Mouse (Mus musculus) forebrain, embryonic 16.5 days (tissue): ENCODE measurements around the gene Wdr38. TPM values are rescaled to one million over a fixed set of nuclear protein-coding genes. Genes with fewer than 3 reads are reported as not detected.
A peak's percentile ranks its signal among the peaks of the same experiment; 100 is the strongest.

Source experiments
- ATAC-seq: fragments of 200-750 bp; cut with Nextera tagmentation; 2 replicates; pipeline ENCODE4 v1.8.0; 2017; ENCODE audit warnings: mild to moderate bottlenecking, moderate library complexity
- H3K27ac ChIP-seq: fragments of 300-500 bp; sonication (generic); 2 replicates; pipeline ENCODE4 v1.5.1; 2014; ENCODE audit warnings: low read length, control low read depth
- H3K27me3 ChIP-seq: fragments of 300-500 bp; sonication (generic); replicated peaks from 2 replicates; pipeline ENCODE4 v1.6.1; 2014; ENCODE audit warnings: low read length; ENCODE audit not compliant: control insufficient read depth, insufficient read depth
- H3K36me3 ChIP-seq: fragments of 300-500 bp; sonication (generic); 2 replicates; pipeline ENCODE4 v1.6.1; 2014; ENCODE audit not compliant: control insufficient read depth, insufficient read depth
- H3K4me1 ChIP-seq: fragments of 300-500 bp; sonication (generic); replicated peaks from 2 replicates; pipeline ENCODE4 v1.6.1; 2014; ENCODE audit warnings: low read length; ENCODE audit not compliant: control insufficient read depth, insufficient read depth
- H3K4me2 ChIP-seq: fragments of 300-500 bp; sonication (generic); 2 replicates; pipeline ENCODE4 v1.6.1; 2014; ENCODE audit warnings: mild to moderate bottlenecking, low read length, control low read depth
- H3K4me3 ChIP-seq: fragments of 300-500 bp; sonication (generic); replicated peaks from 2 replicates; pipeline ENCODE4 v1.5.1; 2014; ENCODE audit warnings: mild to moderate bottlenecking, low read length, control low read depth
- H3K9ac ChIP-seq: fragments of 300-500 bp; sonication (generic); replicated peaks from 2 replicates; pipeline ENCODE4 v1.6.1; 2014; ENCODE audit warnings: low read depth, low read length, control low read depth
- H3K9me3 ChIP-seq: fragments of 300-500 bp; sonication (generic); 2 replicates; pipeline ENCODE4 v1.6.1; 2016; ENCODE audit warnings: low read length; ENCODE audit not compliant: control insufficient read depth
- WGBS: fragments of 180-500 bp; shearing (Covaris S2); extraction: QIAGEN DNeasy Blood & Tissue Kit; methylation state at CpG from one replicate; pipeline ENCODE4 v1.1.7; 2014; 5-methylcytosine and 5-hydroxymethylcytosine counted together
- polyA plus RNA-seq: library from polyadenylated mRNA; unstranded; fragments of >200 nt; fragmentation: Nextera tagmentation; extraction: Ambion mirVana; gene quantifications from 2 replicates; pipeline ENCODE4 v1.2.1, GENCODE M21; 2015

The Wdr38 gene
- polyA plus RNA-seq, 1 experiment from 2014 or later: 2.3 TPM

DNA sequence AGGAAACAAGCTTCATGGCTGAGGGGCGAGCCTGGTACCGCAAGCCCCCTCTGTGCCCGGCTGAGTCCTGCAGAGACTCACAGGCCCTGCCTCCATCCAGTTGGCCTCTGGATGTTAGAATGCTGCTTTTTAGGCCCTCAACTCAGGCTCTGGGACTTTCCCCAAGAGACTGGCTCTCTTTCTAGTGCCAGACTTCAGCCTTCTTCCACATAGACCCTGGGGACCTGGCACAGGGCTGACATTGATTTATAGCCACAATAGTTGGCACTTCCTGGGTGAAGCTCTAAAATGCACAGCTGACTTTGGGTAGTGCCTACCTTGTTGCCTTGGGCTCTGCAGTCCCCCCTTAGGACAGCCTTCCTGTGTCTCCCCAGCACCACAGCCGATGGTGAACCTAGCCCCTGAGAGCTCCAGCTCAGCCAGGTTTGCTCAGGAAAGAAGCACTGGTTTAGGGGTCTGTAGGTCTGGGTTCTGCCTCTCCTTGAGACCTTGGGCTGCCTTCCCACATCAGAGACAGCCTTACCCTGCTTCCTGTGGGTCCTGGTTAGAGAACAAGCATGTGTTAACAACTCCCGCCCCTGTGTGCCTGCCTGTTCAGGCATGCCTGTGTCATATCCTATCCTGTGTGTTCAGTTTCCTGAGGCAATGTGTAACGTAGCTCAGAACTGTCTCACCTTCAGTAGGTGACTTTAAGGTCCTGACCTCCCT is 9.3 kb upstream of the Wdr38 start:
- Histone ChIP-seq H3K27ac (no peak overlapping the region), H3K27me3 (no peaks in the 10 kb centered on the region), H3K4me2 (no peak overlapping the region), H3K36me3 (no peaks in the 10 kb centered on the region), H3K4me1 (no peaks in the 10 kb centered on the region), H3K9me3 (no peaks in the 10 kb centered on the region), H3K4me3 (no peak overlapping the region), H3K9ac (no peak overlapping the region)
- no peak for ATAC-seq
- 88% methylated on average over 6 of the region's 6 CpGs for WGBS

DNA sequence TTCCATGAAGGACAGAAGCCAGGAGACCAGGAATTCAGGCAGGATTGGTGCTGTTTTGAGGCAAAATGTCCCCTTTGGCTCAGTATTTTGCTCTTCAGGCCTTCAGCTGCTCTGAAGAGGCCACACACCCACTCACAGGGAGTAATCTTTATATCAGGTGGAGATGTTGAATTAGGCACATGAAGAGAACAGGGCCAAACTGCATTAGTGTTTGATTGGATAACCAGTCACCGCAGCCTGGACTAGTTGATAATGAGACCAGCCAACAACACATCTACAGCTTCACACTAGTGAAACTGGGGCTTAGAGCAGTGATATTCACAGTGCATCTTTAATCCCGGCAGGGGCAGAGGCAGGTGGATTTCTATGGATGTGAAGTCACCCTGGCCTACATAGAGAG is 8.3 kb upstream of the Wdr38 start:
- no peaks in the 10 kb centered on the region for H3K27me3 ChIP-seq
- H3K27ac ChIP-seq: no peak overlapping the region
- H3K9me3 ChIP-seq: no peaks in the 10 kb centered on the region
- no peak overlapping the region for H3K4me3 ChIP-seq
- H3K9ac ChIP-seq: no peak overlapping the region
- WGBS: 88% methylated on average over 2 of the region's 2 CpGs
- no peak for ATAC-seq
- no peak overlapping the region for H3K4me2 ChIP-seq
- no peaks in the 10 kb centered on the region for H3K36me3 ChIP-seq
- H3K4me1 ChIP-seq: no peaks in the 10 kb centered on the region

DNA sequence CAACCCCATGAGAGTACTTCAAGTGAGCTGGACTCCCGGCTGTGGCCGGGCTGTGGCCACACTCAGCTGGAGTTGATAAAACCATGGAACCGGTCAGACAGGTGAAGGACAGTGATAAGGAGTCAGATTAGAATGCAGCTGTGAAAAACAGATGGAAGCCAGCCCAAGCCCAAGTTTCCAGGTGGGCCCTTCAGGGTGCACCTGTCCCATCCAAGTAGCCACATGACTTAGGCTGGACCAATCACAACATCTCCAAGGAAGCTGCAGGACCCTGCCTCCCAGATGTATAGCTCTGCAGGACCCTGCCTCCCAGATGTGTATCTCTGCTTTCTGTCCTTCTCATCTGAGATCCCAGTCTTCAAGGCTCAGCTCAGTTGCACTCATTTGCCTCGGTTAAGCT is 5.3 kb upstream of the Wdr38 start:
- H3K9ac ChIP-seq: no peak overlapping the region
- no peaks in the 10 kb centered on the region for H3K9me3 ChIP-seq
- H3K27me3 ChIP-seq: no peaks in the 10 kb centered on the region
- no peak overlapping the region for H3K4me2 ChIP-seq
- WGBS: 85% methylated on average over 4 of the region's 4 CpGs
- H3K4me1 ChIP-seq: no peaks in the 10 kb centered on the region
- no peak for ATAC-seq
- H3K36me3 ChIP-seq: no peaks in the 10 kb centered on the region
- H3K27ac ChIP-seq: no peak overlapping the region
- no peak overlapping the region for H3K4me3 ChIP-seq

DNA sequence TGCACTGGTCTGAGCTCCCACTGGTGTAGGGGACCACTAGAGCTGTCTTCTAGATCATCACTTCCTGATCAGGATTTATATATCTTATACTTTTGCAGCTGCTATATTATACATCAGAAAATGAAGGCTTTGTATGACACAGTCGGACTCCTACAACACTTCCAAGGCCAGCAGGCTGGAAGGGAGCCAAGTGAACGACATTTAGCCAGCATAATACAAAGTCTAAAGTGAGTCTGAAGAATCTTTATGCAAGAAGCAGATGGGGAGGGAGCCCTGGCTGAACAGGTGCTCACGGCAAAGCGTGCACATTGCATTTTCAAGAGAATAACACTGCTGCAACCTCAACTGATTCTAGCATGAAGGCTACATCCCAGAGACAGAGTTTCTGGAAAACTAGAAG is 4.8 kb upstream of the Wdr38 start:
- no peaks in the 10 kb centered on the region for H3K27me3 ChIP-seq
- H3K4me2 ChIP-seq: no peak overlapping the region
- H3K9ac ChIP-seq: no peak overlapping the region
- no peaks in the 10 kb centered on the region for H3K9me3 ChIP-seq
- H3K27ac ChIP-seq: no peak overlapping the region
- ATAC-seq: no peak
- 38% methylated on average over 4 of the region's 4 CpGs for WGBS
- H3K4me1 ChIP-seq: no peaks in the 10 kb centered on the region; the same call in 1 of the 2 replicates
- H3K4me3 ChIP-seq: no peak overlapping the region
- H3K36me3 ChIP-seq: no peaks in the 10 kb centered on the region

DNA sequence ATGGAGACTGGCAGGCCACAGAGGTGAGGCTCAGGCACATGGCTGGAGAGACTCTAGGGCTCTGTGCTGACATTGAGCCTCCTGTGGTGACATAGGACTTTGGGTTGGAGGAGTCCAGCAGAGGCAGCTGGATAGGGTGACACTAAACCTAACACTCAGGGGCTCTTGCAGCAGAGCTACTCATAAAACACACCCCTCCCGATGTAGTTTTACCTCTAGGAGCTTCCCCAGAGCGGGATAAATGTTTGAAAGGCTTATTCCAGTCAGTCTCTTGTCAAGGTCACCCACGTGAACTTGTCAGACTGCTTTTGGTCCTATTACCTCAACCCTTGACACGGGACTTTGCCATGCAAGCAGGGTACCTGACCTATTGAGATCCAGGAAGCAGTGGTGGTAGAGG is 2.1 kb downstream of the Wdr38 start:
- WGBS: 54% methylated on average over 4 of the region's 4 CpGs
- no peak overlapping the region for H3K4me2 ChIP-seq
- H3K4me1 ChIP-seq: peaks cover 25% of the 10 kb centered on the region
- H3K27me3 ChIP-seq: no peaks in the 10 kb centered on the region
- no peak overlapping the region for H3K9ac ChIP-seq
- no peaks in the 10 kb centered on the region for H3K9me3 ChIP-seq
- H3K36me3 ChIP-seq: peaks cover 18% of the 10 kb centered on the region
- no peak for ATAC-seq
- H3K4me3 ChIP-seq: no peak overlapping the region
- H3K27ac ChIP-seq: no peak overlapping the region

DNA sequence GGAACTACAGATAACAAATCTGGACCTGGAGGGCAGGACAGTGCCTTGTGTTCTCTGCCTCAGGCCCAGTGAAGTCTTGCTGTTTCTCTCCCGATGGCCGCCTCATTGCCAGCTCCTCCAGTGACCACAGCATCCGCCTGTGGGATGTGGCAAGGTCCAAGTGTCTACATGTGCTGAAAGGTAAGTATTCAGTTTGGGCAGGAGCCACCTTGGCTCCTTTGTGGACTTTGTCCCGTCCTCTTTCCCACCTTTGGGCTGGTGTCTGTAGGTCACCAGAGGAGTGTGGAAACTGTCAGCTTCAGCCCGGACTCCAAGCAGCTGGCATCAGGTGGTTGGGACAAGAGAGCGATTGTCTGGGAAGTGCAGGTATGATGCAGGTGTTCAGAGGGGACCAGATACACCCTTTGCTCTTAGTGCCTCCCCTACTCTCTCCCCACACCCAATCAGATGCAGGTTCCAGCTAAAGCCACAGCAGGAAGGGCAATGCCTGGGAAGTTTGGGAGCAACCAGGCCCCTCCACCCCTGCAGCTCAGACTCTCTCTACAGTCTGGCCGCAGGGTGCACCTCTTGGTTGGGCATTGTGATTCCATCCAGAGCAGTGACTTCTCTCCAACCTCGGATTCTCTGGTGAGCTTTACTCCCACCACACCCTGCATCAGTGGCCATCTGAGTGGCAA is 2.8 kb downstream of the Wdr38 start:
- Histone ChIP-seq H3K27me3 (no peaks in the 10 kb centered on the region), H3K9ac (no peak overlapping the region), H3K36me3 (peaks cover 18% of the 10 kb centered on the region), H3K4me1 (peaks cover 25% of the 10 kb centered on the region), H3K9me3 (no peaks in the 10 kb centered on the region), H3K4me3 (no peak overlapping the region), H3K27ac (no peak overlapping the region), H3K4me2 (no peak overlapping the region)
- WGBS: 69% methylated on average over 8 of the region's 8 CpGs
- no peak for ATAC-seq

DNA sequence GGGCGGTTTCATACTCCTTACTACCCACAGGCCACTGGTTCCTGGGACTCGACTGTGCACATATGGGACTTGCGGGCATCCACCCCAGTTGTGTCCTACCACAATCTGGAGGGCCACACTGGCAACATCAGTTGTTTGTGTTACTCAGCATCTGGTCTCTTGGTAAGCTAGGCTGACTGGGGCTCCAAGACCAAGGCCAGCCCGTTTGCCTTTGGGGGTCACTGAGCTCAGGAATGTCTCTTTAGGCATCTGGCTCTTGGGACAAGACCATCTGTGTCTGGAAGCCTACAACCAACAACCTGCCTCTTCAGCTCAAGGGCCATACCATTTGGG is 3.3 kb downstream of the Wdr38 start:
- peaks cover 25% of the 10 kb centered on the region for H3K4me1 ChIP-seq
- H3K36me3 ChIP-seq: peaks cover 18% of the 10 kb centered on the region
- no peaks in the 10 kb centered on the region for H3K9me3 ChIP-seq
- H3K27ac ChIP-seq: no peak overlapping the region
- H3K27me3 ChIP-seq: no peaks in the 10 kb centered on the region
- H3K9ac ChIP-seq: no peak overlapping the region
- ATAC-seq: no peak
- H3K4me2 ChIP-seq: no peak overlapping the region
- H3K4me3 ChIP-seq: no peak overlapping the region
- 84% methylated on average over 4 of the region's 4 CpGs for WGBS

DNA sequence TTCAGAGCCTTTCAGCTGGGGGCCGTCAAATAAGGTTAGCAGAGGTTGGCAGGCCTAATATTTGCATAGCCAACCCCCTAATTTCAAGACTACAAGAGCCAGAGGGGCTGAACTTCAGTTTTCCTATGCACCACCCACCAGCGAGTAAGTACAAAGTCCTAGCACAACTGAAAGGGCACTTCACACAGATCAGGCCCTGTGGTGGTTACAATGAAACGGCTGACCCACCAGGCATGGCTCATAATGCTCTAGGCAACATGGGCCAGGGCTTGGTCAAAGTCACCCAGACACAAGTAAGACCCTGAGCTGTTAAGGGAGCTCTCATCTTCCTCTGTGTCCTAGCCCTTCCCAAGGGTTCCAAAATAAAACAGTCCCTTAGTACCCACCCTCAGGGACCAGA is 4.6 kb downstream of the Wdr38 start:
- Histone ChIP-seq H3K27ac (no peak overlapping the region), H3K9me3 (no peaks in the 10 kb centered on the region), H3K36me3 (peaks cover 18% of the 10 kb centered on the region), H3K4me3 (no peak overlapping the region), H3K9ac (no peak overlapping the region), H3K4me1 (peaks cover 34% of the 10 kb centered on the region), H3K27me3 (no peaks in the 10 kb centered on the region), H3K4me2 (no peak overlapping the region)
- no peak for ATAC-seq
- 85% methylated on average over 3 of the region's 3 CpGs for WGBS

DNA sequence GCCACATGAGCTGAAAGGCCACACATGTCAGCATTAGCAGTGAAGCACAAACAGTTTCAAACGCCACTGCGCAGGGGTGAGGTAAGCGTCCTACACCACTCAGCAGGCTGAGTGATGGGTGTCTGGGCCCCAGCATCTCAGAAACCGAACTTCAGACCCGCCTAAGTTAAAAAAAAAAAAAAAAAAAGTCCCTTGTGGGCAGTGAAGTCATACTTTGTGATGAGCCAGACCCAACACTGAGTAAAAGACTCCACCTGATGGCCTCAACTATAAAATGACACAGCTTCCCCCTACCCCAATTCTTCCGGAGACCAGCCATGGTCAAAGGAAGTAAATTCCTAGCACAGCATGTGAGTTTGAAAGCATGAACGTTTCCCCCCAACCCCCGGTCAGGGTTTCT is 5.8 kb downstream of the Wdr38 start:
- Histone ChIP-seq H3K9me3 (no peaks in the 10 kb centered on the region), H3K27me3 (no peaks in the 10 kb centered on the region), H3K9ac (no peak overlapping the region), H3K27ac (no peak overlapping the region), H3K4me2 (peak overlapping the region; percentile 21), H3K4me3 (0 out of 2 replicates have a peak overlapping the region, but pooled peaks have one; percentile 6), H3K36me3 (peaks cover 18% of the 10 kb centered on the region), H3K4me1 (peaks cover 34% of the 10 kb centered on the region)
- 53% methylated on average over 8 of the region's 8 CpGs for WGBS
- no peak for ATAC-seq
